Mouse (Mus musculus): ENCODE measurements at regions not wholly inside any gene's neighbourhood (a gene's known extent, or its start where the extent isn't known, plus 50 kb on each side); places are given as distances from the start of the nearest gene placed in this dataset.

DNA sequence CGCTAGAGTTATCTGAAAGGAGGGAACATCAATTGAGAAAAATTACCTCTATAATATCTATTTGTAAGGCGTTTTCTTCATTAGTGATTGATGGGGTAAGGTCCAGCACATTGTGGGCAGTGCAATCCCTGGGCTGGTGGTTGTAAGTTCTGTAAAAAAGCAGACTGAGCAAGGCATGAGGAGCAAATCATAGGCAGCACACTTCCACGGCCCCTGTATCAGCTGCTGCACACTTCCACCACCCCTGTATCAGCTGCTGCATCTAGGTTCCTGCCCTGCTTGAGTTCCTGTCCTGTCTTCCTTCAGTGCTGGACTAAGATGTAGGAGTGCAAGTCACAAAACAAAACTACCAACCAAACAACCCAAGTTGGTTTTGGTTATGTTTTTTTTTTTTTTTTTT lies 1230.2 kb downstream of the Ntrk3 start:
- TF ChIP-seq HCFC1 (IDR thresholded peaks at IDR 0.05; ENCODE audit: borderline replicate concordance, insufficient read depth, low read length) (no peak), MAFK (IDR thresholded peaks at IDR 0.05; ENCODE audit: insufficient read depth, low read depth, low read length) (no peak)
